Mouse (Mus musculus) ovary, postnatal 36 days (tissue): ENCODE measurements at regions not wholly inside any gene's neighbourhood (a gene's known extent, or its start where the extent isn't known, plus 50 kb on each side); places are given as distances from the start of the nearest gene placed in this dataset.

ENCODE experiments used
- DNase-seq: peaks from one replicate; pipeline ENCODE4 v3.0.0; 2022; ENCODE audit warnings: low spot score, mixed read lengths

DNA sequence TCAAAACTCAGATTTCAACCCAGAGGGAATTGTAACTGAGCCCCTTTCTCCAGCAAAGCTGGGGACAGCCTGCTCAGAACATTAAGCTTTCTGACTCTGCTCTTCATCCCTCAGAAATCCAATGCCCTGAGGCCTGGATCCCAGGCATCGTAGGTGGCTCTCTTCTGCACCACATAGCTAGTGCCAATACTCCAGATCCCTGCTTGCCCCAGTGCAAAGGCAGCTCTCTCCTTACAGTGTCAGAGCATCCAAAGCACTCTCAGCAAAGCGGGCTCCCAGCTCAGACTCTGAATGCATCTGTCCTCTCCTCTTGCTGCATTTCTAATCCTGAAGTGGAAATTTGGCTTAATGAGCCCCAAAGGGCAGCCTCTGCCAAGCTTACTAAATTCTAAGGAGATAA, 59.4 kb upstream of the Ddit4l start:
- no peak for DNase-seq

DNA sequence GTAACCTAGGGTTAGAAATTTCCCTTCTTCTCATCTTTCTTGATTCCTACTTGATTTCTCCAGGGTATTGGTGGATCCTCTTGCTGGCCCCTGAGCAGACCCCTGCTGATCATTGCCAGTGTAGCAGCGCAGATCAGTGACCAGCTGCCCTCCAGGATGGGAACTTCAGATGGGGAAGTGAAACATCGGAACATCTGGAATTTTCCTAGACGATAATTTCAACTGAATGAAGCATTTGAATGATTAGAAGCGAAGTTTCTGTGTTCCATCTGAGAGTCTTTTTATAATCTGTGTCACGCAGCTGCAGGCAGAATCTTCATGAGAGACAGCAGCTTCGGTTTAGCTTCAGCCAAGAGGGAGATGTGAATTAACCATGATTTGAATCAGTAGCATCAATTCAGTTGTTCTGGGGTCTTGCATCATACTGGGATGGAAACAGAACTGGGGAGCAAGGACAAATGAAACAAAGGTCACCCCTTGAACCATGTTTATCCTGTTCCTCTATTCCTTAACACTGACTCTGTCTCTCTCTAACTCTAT, 57.8 kb upstream of the Ddit4l start:
- DNase-seq: no peak

GRCm38 (mm10) chr3:137564282-137564681, 57.1 kb upstream of the Ddit4l start:
- no peak for DNase-seq

- DNase-seq: no peak
Measured at GRCm38 (mm10) chr3:137568580-137569313, 52.7 kb upstream of the Ddit4l start.
